Mouse (Mus musculus): Measurements from ENCODE around the gene Gps2.

- TF ChIP-seq CTCF (IDR thresholded peaks at IDR 0.05; ENCODE audit: borderline replicate concordance, extremely low read depth, insufficient read depth, insufficient read length): no peak
- no peak for TF ChIP-seq POLR2A (IDR thresholded peaks at IDR 0.05; ENCODE audit: borderline replicate concordance, extremely low read depth, insufficient read depth, insufficient read length, poor library complexity, severe bottlenecking)
These were observed 1.3 kb downstream of the Gps2 start for GRCm38 (mm10) chr11:69914917-69915430.
